Mouse (Mus musculus) right cerebral cortex, postnatal 25 days (tissue): ENCODE results near the gene Pstpip1.
A peak's percentile ranks its signal among the peaks of the same experiment; 100 is the strongest.

Source experiments
- DNase-seq: peaks from one replicate; pipeline ENCODE4 v3.0.0; 2022

The Pstpip1 gene

DNA sequence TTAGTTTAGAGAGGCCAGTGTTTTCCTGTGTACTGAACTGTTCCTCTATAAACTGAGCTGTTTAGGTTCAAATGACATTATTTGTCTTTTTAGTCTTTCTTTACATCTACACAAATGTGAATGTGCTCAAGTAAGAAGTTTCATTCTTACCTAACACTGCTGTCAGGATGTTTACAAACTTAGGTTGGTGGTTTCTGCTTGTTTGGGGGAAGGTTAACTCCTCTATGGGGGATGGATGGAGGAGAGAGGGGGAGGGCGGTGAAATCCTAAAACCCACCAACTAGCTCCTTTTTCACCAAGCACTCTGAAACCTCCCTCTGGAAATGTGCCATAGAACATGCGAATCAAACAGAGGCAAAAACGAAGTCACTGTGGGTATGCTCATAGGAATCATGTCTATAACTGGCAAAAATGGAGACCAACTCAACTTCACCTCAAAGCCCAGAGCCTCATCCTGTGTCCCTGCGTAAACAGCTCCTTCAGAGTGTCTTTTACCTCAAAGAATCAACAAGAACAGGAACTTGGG lies 62.8 kb downstream of the Pstpip1 start:
- DNase-seq, result no peak

DNA sequence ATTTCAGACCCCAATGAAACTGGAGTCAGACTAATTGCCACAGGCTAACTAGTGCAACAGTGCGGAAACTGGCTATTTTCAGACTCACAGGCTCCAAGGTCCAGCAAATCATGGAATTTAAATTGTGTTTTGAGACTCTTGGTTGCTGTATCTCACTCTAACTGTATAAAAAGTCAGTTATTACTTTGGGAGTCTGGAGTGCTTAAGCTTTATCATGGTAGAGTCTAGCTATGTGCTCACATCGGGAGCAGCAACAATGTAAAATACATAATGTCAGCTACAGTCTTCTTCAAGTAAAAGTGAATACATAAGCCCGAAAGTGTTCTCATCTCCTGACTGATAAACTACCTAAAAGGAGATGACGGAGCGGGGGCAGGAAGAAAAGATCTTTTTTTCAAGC lies 64.8 kb downstream of the Pstpip1 start:
- DNase-seq, result no peak

DNA sequence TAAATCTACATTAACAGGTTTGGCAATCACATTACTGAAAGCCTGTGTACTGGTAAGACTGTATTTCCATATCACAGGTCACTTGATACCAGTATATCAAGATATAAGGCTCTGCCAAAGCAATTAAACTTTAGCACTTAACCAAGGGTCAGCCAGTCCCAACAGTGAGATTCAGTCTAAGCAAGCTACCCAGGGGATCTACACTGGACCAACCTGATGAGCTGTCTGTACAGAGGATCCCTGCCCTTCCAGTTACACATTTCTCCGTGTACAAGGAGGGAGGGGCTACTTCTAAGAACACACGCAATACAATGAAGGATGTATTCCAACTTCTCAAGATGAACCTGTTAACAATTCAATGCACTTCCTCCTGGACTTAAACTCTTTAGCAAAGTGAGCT lies 68.3 kb downstream of the Pstpip1 start:
- DNase-seq, result no peak

DNA sequence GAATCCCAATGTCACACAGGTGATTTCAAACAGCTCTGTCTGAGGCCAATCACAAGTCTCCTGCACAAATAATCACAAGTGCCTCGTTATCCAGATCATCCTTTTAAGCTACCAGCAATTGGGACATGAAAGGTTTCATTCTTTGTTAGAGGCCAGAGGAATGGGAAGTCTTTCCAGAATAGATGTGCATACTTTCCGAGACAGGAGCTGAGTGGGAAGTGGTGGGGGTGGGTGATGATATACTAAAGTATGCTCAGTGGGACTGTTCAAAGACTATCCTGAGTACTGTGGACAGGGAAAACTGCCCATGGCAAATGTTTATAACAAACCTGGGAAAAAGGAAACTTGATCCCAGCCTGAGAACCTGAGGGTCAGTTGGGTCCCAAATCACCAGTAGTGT lies 69.7 kb downstream of the Pstpip1 start:
- no peak for DNase-seq

DNA sequence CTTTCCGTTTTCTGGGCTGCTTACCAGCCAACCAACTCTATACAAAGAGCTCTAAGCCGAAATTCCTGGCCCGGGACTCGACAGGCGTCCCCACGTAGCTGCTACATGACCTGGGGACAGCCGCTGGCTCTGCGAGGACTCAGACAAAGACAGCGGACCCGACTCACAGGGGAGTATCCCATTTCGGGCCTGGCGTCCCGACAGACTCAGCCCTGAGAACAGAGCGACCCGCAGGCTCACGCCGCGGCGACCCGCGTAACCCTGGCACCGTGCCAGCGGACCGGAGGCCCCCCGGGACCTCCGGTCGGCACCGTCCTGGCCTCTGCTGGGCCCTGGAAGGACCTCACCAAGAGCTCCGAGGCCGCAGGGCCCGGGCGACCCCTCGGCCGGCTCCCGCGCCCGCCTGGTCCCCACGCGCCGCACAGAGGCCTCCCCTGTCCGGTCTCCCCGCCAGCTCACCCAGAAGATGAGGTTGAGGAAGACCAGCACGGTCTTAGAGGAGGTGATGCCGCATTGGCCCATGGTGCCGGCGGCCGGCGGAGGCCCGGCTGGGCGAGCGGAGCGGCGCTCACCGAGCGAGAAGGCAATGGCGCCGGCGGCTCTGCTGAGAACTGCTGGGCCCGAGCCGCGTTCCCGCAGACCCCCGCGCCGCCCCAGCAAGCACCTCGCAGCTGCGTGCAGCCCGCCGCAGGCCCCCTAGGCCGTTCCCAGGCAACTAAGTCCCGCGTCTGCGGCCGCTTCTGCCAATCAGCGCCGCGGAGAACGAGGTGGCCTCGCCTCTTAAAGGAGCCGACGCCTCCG lies 70.8 kb downstream of the Pstpip1 start:
- peak; percentile 95 for DNase-seq

DNA sequence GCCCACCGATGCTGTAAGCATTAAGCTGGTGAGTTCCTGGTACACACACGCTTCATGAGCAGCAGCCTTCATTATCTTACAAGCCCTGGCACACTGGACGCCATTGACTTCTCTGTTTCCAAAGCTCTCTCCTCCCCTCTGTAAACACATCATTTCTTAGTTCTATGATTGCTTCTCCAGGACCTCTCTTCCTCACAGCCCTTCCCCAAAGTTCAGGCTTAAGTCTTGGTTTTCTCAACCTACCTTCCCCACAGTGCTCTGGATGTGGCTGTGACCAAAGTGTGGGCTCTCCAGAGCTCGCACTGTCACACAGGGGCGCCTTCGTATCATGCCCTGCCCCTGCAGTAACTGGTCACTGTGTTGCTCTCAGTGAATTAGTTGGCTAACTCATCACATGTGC lies 75.6 kb downstream of the Pstpip1 start, which contains the start of gene Tspan3:
TSS of gene Tspan3 (minus strand) at position 101 of the 400 bp plus-strand sequence.
- DNase-seq, result no peak

DNA sequence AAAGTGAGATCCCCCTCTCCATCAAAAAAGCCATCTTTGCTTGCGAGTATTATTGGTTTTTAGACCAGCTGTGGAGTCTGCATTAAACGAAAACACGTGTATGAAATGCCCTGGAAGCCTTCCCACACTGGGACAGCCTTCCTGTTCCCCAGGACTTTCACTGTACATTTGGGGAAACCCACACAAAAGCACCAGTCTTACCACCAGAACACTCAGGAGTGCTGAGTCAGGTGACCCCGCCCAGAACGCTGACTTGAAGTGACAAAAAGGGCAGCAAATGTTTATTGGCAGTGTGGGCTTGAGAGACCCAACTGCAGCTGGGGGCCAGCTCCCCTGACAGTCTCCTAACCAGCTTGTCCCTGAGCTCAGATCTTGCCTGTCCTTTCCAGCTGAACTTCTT lies 76.4 kb downstream of the Pstpip1 start:
- DNase-seq, result no peak

DNA sequence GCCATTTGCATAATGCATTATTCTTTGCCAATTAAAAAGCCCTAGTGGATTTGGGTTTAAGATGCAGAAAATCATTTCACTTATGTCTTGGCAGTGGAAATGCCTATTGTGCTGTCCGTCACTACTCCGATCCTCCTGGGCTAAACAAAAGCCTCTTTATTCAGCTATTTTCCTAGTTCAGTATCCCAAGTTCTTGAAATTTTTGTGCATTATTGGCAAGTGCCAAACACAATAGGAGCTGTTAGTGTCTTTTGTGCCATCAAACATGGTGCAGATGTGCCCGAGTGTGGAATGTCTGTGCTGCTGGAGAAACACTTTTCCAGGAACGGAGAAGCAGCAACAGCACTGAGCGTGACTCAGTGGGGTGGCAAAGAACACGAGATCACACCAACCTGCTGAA lies 77.9 kb downstream of the Pstpip1 start:
- DNase-seq, result no peak

DNA sequence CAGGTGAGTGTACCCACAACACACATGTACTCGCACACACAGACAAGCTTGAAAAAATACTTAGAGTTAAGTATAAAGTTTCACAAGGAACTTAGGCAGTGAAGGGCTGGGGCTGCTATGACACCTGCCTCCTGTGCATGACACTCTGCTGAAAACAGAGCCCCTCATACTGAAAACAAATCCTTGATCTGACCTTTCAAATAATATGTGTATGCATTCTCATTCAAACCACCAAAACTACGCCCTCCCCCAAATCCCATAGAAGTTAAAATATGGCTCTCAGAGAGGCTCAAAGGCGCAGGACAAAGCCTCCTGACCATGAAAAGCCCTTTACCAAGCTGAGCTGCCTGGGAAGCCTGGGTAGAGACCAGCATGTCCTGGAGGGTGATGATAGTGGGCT lies 85.6 kb downstream of the Pstpip1 start:
- DNase-seq, result no peak

DNA sequence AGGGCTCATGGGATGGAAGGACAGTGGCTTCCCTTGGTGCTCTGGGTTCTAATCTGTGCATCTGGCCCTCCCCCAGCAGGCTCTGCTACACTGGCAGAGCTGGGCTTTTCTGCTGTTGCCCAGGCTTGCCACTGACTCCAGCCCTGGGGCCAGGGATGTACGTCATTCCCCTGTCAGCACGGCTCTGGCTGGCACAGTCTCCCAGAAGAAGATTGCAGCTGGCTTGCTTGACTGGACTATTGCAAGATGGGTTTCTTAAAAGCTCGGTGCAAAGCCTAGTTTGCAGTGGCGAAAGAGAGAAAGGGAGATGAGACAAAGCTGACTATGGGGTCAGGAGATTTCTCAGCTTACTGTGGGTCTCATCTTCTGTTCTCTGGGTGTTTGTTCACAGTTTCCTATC lies 87.6 kb downstream of the Pstpip1 start:
- no peak for DNase-seq
